Mouse (Mus musculus) 3134 (cell line): ENCODE results near the gene Defa28.
"Not testable (repeated sequence)": the region's sequence is repeated elsewhere in the genome, so short reads cannot be mapped to it uniquely, and the experiment has no call there.

ENCODE experiments used
- DNase-seq: peaks from one replicate; pipeline ENCODE4 v3.0.0-alpha.2; 2011; ENCODE audit warnings: low spot score; ENCODE audit not compliant: insufficient read length; ENCODE audit errors: extremely low read depth

Gene Defa28

GRCm38 (mm10) chr8:21582706-21583105, at the start of gene Defa28:
Defa28 (plus strand) TSS chr8:21583006.
- DNase-seq, result not testable (repeated sequence)

- not testable (repeated sequence) for DNase-seq
These were observed 17.7 kb upstream of the Defa28 start, which contains the start of gene Defa37 for GRCm38 (mm10) chr8:21565086-21565485. Defa37 (plus strand) TSS chr8:21565386.

GRCm38 (mm10) chr8:21594408-21594807, 11.6 kb downstream of the Defa28 start, which contains the start of gene Gm7861:
Gm7861 (minus strand) TSS chr8:21594508.
- not testable (repeated sequence) for DNase-seq

- DNase-seq, result not testable (repeated sequence)
These were observed 35.1 kb downstream of the Defa28 start, which contains the start of gene Defa26 for GRCm38 (mm10) chr8:21617883-21618282. Defa26 (plus strand) TSS chr8:21618183.
